Mouse (Mus musculus) liver, embryonic 11.5 days (tissue): ENCODE data around the gene Tmem56. TPM values are rescaled to one million over a fixed set of nuclear protein-coding genes. Genes with fewer than 3 reads are reported as not detected.
A peak's percentile ranks its signal among the peaks of the same experiment; 100 is the strongest.

Experiments
- ATAC-seq: fragments of 200-750 bp; cut with Nextera tagmentation; replicated peaks from 2 replicates; pipeline ENCODE4 v1.8.0; 2017; ENCODE audit warnings: moderate number of reproducible peaks, mild to moderate bottlenecking, moderate TSS enrichment, moderate library complexity; ENCODE audit not compliant: low FRiP score
- DNase-seq: peaks from one replicate; pipeline ENCODE4 v3.0.0-alpha.2; 2017; ENCODE audit warnings: low spot score
- H3K27ac ChIP-seq: fragments of 300-500 bp; sonication (generic); 2 replicates; pipeline ENCODE4 v1.5.1; 2014; ENCODE audit warnings: mild to moderate bottlenecking, low read depth, low read length, control low read depth
- H3K27me3 ChIP-seq: fragments of 300-500 bp; sonication (generic); replicated peaks from 2 replicates; pipeline ENCODE4 v1.6.1; 2014; ENCODE audit warnings: low read length, mixed read lengths; ENCODE audit not compliant: control insufficient read depth, insufficient read depth
- H3K36me3 ChIP-seq: fragments of 300-500 bp; sonication (generic); 2 replicates; pipeline ENCODE4 v1.6.1; 2014; ENCODE audit warnings: mild to moderate bottlenecking, low read length, moderate library complexity, mixed read lengths; ENCODE audit not compliant: control insufficient read depth, insufficient read depth
- H3K4me1 ChIP-seq: fragments of 300-500 bp; sonication (generic); replicated peaks from 2 replicates; pipeline ENCODE4 v1.6.1; 2014; ENCODE audit warnings: low read length, mixed read lengths; ENCODE audit not compliant: control insufficient read depth, insufficient read depth
- H3K4me2 ChIP-seq: fragments of 300-500 bp; sonication (generic); 2 replicates; pipeline ENCODE4 v1.6.1; 2014; ENCODE audit warnings: mild to moderate bottlenecking, control low read depth, moderate library complexity
- H3K4me3 ChIP-seq: fragments of 300-500 bp; sonication (generic); 2 replicates; pipeline ENCODE4 v1.5.1; 2014; ENCODE audit warnings: low read depth, low read length, control low read depth
- H3K9ac ChIP-seq: fragments of 300-500 bp; sonication (generic); 2 replicates; pipeline ENCODE4 v1.6.1; 2014; ENCODE audit warnings: low read depth, low read length, control low read depth
- H3K9me3 ChIP-seq: fragments of 300-500 bp; sonication (generic); 2 replicates; pipeline ENCODE4 v1.6.1; 2016; ENCODE audit warnings: low read length, inconsistent platforms, mixed read lengths; ENCODE audit not compliant: control insufficient read depth
- WGBS: fragments of 180-500 bp; shearing (Covaris S2); extraction: QIAGEN DNeasy Blood & Tissue Kit; methylation state at CpG from one replicate; pipeline ENCODE4 v1.1.7; 2014; 5-methylcytosine and 5-hydroxymethylcytosine counted together
- polyA plus RNA-seq: library from polyadenylated mRNA; unstranded; fragments of >200 nt; fragmentation: Nextera tagmentation; extraction: Ambion mirVana; gene quantifications from 2 replicates; pipeline ENCODE4 v1.2.1, GENCODE M21; 2014

Gene Tmem56
- polyA plus RNA-seq, 1 experiment from 2014 or later: 31.2 TPM

DNA sequence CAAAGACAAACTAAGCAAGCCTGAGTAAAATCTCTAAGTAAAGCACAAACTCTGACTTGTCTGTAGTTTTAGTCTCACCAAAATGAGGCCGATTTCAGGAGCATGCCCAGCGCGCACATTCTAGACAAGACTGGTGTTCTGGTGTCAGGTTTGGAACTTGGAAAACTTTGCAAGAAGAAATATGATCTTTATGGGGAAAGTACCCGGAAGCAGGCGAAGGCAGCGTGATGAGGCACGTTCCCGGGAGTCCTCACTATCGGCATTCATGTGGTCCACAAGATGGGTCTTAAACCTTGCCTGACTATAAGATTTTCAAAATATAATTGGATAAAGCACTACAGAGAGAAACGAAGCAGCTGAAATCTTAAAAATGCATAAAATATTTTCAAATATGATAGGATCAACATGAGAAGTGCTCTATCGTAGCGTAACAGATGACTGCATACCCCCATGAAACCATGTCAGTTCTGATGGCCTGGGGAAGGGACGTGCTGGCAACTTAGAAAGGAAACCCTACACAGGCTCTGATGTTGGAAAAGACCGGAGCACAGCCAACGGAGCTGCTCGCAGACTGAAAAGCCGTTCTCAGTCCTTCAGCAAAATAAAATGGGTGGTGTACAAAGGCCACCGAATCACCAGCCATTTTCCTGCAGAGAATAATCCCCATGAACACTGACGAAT, 76.6 kb downstream of the Tmem56 start:
- Histone ChIP-seq H3K4me2 (no peak overlapping the region), H3K9me3 (no peaks in the 10 kb centered on the region), H3K27ac (no peak overlapping the region), H3K4me1 (peaks cover 12% of the 10 kb centered on the region; the same call in 1 of the 2 replicates), H3K9ac (no peak overlapping the region), H3K4me3 (no peak overlapping the region), H3K36me3 (no peaks in the 10 kb centered on the region; the same call in 1 of the 2 replicates), H3K27me3 (no peaks in the 10 kb centered on the region)
- ATAC-seq: no peak
- no peak for DNase-seq
- WGBS: 87% methylated on average over 19 of the region's 19 CpGs

- no peak overlapping the region for H3K27ac ChIP-seq
- H3K9me3 ChIP-seq: no peaks in the 10 kb centered on the region
- DNase-seq: no peak
- no peaks in the 10 kb centered on the region; the same call in 1 of the 2 replicates for H3K36me3 ChIP-seq
- no peak overlapping the region for H3K4me3 ChIP-seq
- H3K4me2 ChIP-seq: no peak overlapping the region
- 86% methylated on average over 2 of the region's 2 CpGs for WGBS
- no peak for ATAC-seq
- no peak overlapping the region for H3K9ac ChIP-seq
- H3K4me1 ChIP-seq: peaks cover 15% of the 10 kb centered on the region
- H3K27me3 ChIP-seq: no peaks in the 10 kb centered on the region
These were observed 80.3 kb downstream of the Tmem56 start for GRCm38 (mm10) chr3:121202638-121203037.

DNA sequence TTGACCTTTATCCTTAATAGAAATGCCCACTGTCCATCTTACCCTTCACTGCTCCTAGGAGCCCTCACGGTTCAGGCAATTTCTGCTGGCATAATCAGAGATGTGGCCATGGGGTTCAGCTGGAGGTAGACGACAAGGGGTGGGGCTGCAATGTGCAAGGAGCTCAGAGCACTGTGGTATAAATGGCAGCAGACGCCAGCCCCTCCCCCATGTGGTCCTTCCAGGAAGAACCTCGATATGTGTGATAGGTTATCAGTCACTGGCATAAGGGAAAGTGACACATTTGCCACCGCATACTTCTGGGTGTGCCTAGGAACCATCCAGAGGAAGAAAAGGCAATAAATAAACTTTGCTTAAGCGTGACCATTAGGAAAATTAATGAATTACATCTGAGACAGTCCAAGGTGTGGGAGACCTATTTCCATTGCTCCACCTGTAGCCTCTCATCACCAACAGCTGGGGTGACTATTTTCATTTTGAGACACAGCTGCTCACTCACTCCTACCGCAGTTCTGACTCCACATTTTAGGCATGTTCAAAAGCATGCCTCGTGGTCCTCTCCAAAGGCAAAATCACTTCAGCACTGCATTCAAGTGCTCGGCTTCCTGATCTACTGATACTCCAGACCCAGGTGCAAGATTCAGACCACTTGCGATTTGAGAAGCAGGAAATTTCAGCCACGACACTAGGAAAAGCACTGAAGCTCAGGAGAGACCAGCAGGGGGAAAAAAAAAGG, 81.7 kb downstream of the Tmem56 start:
- 28% methylated on average over 11 of the region's 11 CpGs for WGBS
- H3K36me3 ChIP-seq: no peaks in the 10 kb centered on the region
- no peaks in the 10 kb centered on the region for H3K27me3 ChIP-seq
- H3K4me3 ChIP-seq: peak overlapping the region; percentile 14; the same call in 1 of the 2 replicates
- peak overlapping the region; percentile 20; the same call in 1 of the 2 replicates for H3K9ac ChIP-seq
- H3K4me2 ChIP-seq: peak overlapping the region; percentile 59
- H3K4me1 ChIP-seq: peaks cover 15% of the 10 kb centered on the region
- ATAC-seq (peak; percentile 100), DNase-seq (peak; percentile 66)
- H3K9me3 ChIP-seq: no peaks in the 10 kb centered on the region
- peak overlapping the region; percentile 86 for H3K27ac ChIP-seq

GRCm38 (mm10) chr3:121189199-121189598, 93.7 kb downstream of the Tmem56 start:
- ATAC-seq: no peak

DNA sequence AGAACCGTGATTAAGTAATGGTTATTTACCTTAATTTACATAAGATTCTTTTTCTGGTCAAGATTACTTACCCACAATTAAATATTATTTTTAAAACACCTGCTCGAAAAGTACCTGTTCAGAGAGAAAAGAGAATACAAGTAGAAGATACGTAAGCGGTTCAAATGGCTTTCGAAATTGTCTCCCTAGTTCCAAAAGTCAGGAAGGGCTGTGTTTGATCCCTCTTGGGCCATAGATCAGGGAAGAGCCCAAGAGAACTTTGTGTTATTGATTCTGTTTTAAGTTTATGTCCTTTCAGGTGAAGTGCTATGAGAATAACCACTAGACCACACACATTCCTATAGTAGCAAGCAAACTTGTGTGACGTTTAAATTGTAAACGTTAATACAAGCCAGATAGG, 95.4 kb downstream of the Tmem56 start:
- Histone ChIP-seq H3K4me3 (no peak overlapping the region), H3K27ac (no peak overlapping the region), H3K36me3 (no peaks in the 10 kb centered on the region), H3K9ac (no peak overlapping the region), H3K4me1 (0 out of 2 replicates have a peak, but pooled peaks cover 2% of the 10 kb centered on the region), H3K9me3 (no peaks in the 10 kb centered on the region), H3K4me2 (no peak overlapping the region), H3K27me3 (no peaks in the 10 kb centered on the region)
- 86% methylated on average over 7 of the region's 7 CpGs for WGBS
- ATAC-seq (no peak), DNase-seq (no peak)

More at GRCm38 (mm10) chr3:121189199-121189598, 93.7 kb downstream of the Tmem56 start:
- no peak overlapping the region for H3K27ac ChIP-seq
- 71% methylated on average over 2 of the region's 2 CpGs for WGBS
- no peaks in the 10 kb centered on the region for H3K36me3 ChIP-seq
- no peaks in the 10 kb centered on the region for H3K9me3 ChIP-seq
- H3K4me3 ChIP-seq: no peak overlapping the region
- no peak overlapping the region for H3K9ac ChIP-seq
- H3K4me2 ChIP-seq: no peak overlapping the region
- DNase-seq: no peak
- no peaks in the 10 kb centered on the region for H3K27me3 ChIP-seq
- H3K4me1 ChIP-seq: 0 out of 2 replicates have a peak, but pooled peaks cover 2% of the 10 kb centered on the region

GRCm38 (mm10) chr3:121186925-121187324, 96.0 kb downstream of the Tmem56 start:
- Histone ChIP-seq H3K27ac (no peak overlapping the region), H3K9me3 (no peaks in the 10 kb centered on the region), H3K4me1 (0 out of 2 replicates have a peak, but pooled peaks cover 2% of the 10 kb centered on the region), H3K36me3 (no peaks in the 10 kb centered on the region), H3K4me3 (no peak overlapping the region), H3K9ac (no peak overlapping the region), H3K27me3 (no peaks in the 10 kb centered on the region), H3K4me2 (no peak overlapping the region)
- DNase-seq: no peak
- 93% methylated on average over 3 of the region's 3 CpGs for WGBS
- no peak for ATAC-seq

GRCm38 (mm10) chr3:121185197-121185596, 97.7 kb downstream of the Tmem56 start:
- Histone ChIP-seq H3K27ac (no peak overlapping the region), H3K9me3 (no peaks in the 10 kb centered on the region), H3K36me3 (no peaks in the 10 kb centered on the region), H3K4me3 (no peak overlapping the region), H3K9ac (no peak overlapping the region), H3K27me3 (no peaks in the 10 kb centered on the region), H3K4me2 (no peak overlapping the region), H3K4me1 (0 out of 2 replicates have a peak, but pooled peaks cover 2% of the 10 kb centered on the region)
- WGBS: 87% methylated on average over 3 of the region's 3 CpGs
- ATAC-seq: no peak
- DNase-seq: no peak

GRCm38 (mm10) chr3:121176011-121176410, 106.9 kb downstream of the Tmem56 start:
- Histone ChIP-seq H3K9ac (no peak overlapping the region), H3K27ac (no peak overlapping the region), H3K9me3 (no peaks in the 10 kb centered on the region), H3K27me3 (no peaks in the 10 kb centered on the region), H3K4me1 (peaks cover 11% of the 10 kb centered on the region; the same call in 1 of the 2 replicates), H3K36me3 (no peaks in the 10 kb centered on the region), H3K4me2 (no peak overlapping the region), H3K4me3 (no peak overlapping the region)
- DNase-seq (no peak), ATAC-seq (no peak)
- 88% methylated on average over 1 of the region's 1 CpGs for WGBS
